Mouse (Mus musculus): Measurements from ENCODE around the gene Hcn4. TPM values are rescaled to one million over a fixed set of nuclear protein-coding genes. Genes with fewer than 3 reads are reported as not detected.

Gene Hcn4
- polyA plus RNA-seq, 1 experiment from 2014 or later: 1.4 TPM

GRCm38 (mm10) chr9:58832939-58833338 is 9.7 kb downstream of the Hcn4 start:
- no peak for DNase-seq (ENCODE audit: low spot score)
- no peak for ATAC-seq (ENCODE audit: insufficient read depth, low FRiP score, low TSS enrichment)
- WGBS: 45% methylated on average over 3 of the region's 3 CpGs
- H3K27me3 ChIP-seq (ENCODE audit: control insufficient read depth, insufficient read depth, low read length): no peaks in the 10 kb centered on the region
- H3K27ac ChIP-seq (ENCODE audit: low read depth, low read length): no peak overlapping the region
- H3K4me2 ChIP-seq (ENCODE audit: low read depth): no peak overlapping the region
- H3K9ac ChIP-seq (ENCODE audit: low read length): no peak overlapping the region
- no peaks in the 10 kb centered on the region for H3K4me1 ChIP-seq (ENCODE audit: control insufficient read depth, insufficient read depth, low read length)
- H3K36me3 ChIP-seq (ENCODE audit: control insufficient read depth, insufficient read depth, low read length): no peaks in the 10 kb centered on the region
- H3K4me3 ChIP-seq (ENCODE audit: low read depth, low read length): no peak overlapping the region
- no peaks in the 10 kb centered on the region for H3K9me3 ChIP-seq (ENCODE audit: control insufficient read depth, low read length)

GRCm38 (mm10) chr9:58837174-58837573 is 14.0 kb downstream of the Hcn4 start:
- Histone ChIP-seq H3K4me3 (ENCODE audit: low read depth, low read length) (no peak overlapping the region), H3K27me3 (ENCODE audit: control insufficient read depth, insufficient read depth, low read length) (no peaks in the 10 kb centered on the region), H3K27ac (ENCODE audit: low read depth, low read length) (no peak overlapping the region), H3K36me3 (ENCODE audit: control insufficient read depth, insufficient read depth, low read length) (no peaks in the 10 kb centered on the region), H3K9ac (ENCODE audit: low read length) (no peak overlapping the region), H3K4me2 (ENCODE audit: low read depth) (no peak overlapping the region), H3K4me1 (ENCODE audit: control insufficient read depth, insufficient read depth, low read length) (no peaks in the 10 kb centered on the region), H3K9me3 (ENCODE audit: control insufficient read depth, low read length) (no peaks in the 10 kb centered on the region)
- WGBS: 79% methylated on average over 5 of the region's 5 CpGs
- ATAC-seq (ENCODE audit: insufficient read depth, low FRiP score, low TSS enrichment) (no peak), DNase-seq (ENCODE audit: low spot score) (no peak)

GRCm38 (mm10) chr9:58838504-58838903 is 15.3 kb downstream of the Hcn4 start:
- 89% methylated on average over 5 of the region's 5 CpGs for WGBS
- H3K9me3 ChIP-seq (ENCODE audit: control insufficient read depth, low read length): no peaks in the 10 kb centered on the region
- H3K9ac ChIP-seq (ENCODE audit: low read length): no peak overlapping the region
- H3K4me3 ChIP-seq (ENCODE audit: low read depth, low read length): no peak overlapping the region
- ATAC-seq (ENCODE audit: insufficient read depth, low FRiP score, low TSS enrichment) (no peak), DNase-seq (ENCODE audit: low spot score) (no peak)
- H3K4me1 ChIP-seq (ENCODE audit: control insufficient read depth, insufficient read depth, low read length): no peaks in the 10 kb centered on the region
- no peaks in the 10 kb centered on the region for H3K36me3 ChIP-seq (ENCODE audit: control insufficient read depth, insufficient read depth, low read length)
- no peak overlapping the region for H3K4me2 ChIP-seq (ENCODE audit: low read depth)
- H3K27ac ChIP-seq (ENCODE audit: low read depth, low read length): no peak overlapping the region
- no peaks in the 10 kb centered on the region for H3K27me3 ChIP-seq (ENCODE audit: control insufficient read depth, insufficient read depth, low read length)

GRCm38 (mm10) chr9:58841655-58842054 is 18.4 kb downstream of the Hcn4 start:
- Histone ChIP-seq H3K27me3 (ENCODE audit: control insufficient read depth, insufficient read depth, low read length) (no peaks in the 10 kb centered on the region), H3K36me3 (ENCODE audit: control insufficient read depth, insufficient read depth, low read length) (no peaks in the 10 kb centered on the region), H3K4me2 (ENCODE audit: low read depth) (no peak overlapping the region), H3K9me3 (ENCODE audit: control insufficient read depth, low read length) (no peaks in the 10 kb centered on the region), H3K4me3 (ENCODE audit: low read depth, low read length) (no peak overlapping the region), H3K9ac (ENCODE audit: low read length) (no peak overlapping the region), H3K27ac (ENCODE audit: low read depth, low read length) (no peak overlapping the region), H3K4me1 (ENCODE audit: control insufficient read depth, insufficient read depth, low read length) (no peaks in the 10 kb centered on the region)
- WGBS: 22% methylated on average over 6 of the region's 6 CpGs
- ATAC-seq (ENCODE audit: insufficient read depth, low FRiP score, low TSS enrichment) (no peak), DNase-seq (ENCODE audit: low spot score) (peak; percentile 59)

GRCm38 (mm10) chr9:58844597-58844996 is 21.4 kb downstream of the Hcn4 start:
- Histone ChIP-seq H3K27me3 (ENCODE audit: control insufficient read depth, insufficient read depth, low read length) (0 out of 2 replicates have a peak, but pooled peaks cover 2% of the 10 kb centered on the region), H3K4me3 (ENCODE audit: low read depth, low read length) (no peak overlapping the region), H3K9me3 (ENCODE audit: control insufficient read depth, low read length) (no peaks in the 10 kb centered on the region), H3K4me1 (ENCODE audit: control insufficient read depth, insufficient read depth, low read length) (0 out of 2 replicates have a peak, but pooled peaks cover 1% of the 10 kb centered on the region), H3K9ac (ENCODE audit: low read length) (no peak overlapping the region), H3K4me2 (ENCODE audit: low read depth) (no peak overlapping the region), H3K36me3 (ENCODE audit: control insufficient read depth, insufficient read depth, low read length) (no peaks in the 10 kb centered on the region), H3K27ac (ENCODE audit: low read depth, low read length) (no peak overlapping the region)
- no peak for ATAC-seq (ENCODE audit: insufficient read depth, low FRiP score, low TSS enrichment)
- DNase-seq (ENCODE audit: low spot score): no peak
- WGBS: 89% methylated on average over 3 of the region's 3 CpGs

DNA sequence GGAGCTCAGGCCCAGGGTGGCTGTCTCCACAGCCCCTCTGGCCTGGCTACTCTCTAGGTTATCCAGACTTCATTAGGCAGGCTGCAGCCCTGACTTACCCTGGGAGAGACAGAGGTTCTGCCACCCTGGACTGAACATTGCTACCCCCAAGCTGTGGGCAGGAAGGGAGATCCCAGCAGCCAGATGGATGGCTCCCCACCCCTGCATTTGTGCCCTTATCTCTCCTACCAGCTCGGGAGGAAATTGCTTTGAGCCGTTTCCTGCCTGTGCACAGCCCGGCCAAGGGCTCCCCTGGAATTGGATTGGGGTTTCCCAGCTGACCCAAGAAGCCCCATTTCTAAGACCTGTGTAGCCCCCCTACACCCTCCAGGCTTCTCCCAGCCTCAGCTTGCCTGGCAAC is 23.8 kb downstream of the Hcn4 start:
- 62% methylated on average over 3 of the region's 3 CpGs for WGBS
- H3K9me3 ChIP-seq (ENCODE audit: control insufficient read depth, low read length): no peaks in the 10 kb centered on the region
- peaks cover 10% of the 10 kb centered on the region; the same call in 1 of the 2 replicates for H3K4me1 ChIP-seq (ENCODE audit: control insufficient read depth, insufficient read depth, low read length)
- no peak overlapping the region for H3K27ac ChIP-seq (ENCODE audit: low read depth, low read length)
- DNase-seq (ENCODE audit: low spot score) (no peak), ATAC-seq (ENCODE audit: insufficient read depth, low FRiP score, low TSS enrichment) (no peak)
- H3K4me3 ChIP-seq (ENCODE audit: low read depth, low read length): no peak overlapping the region
- H3K27me3 ChIP-seq (ENCODE audit: control insufficient read depth, insufficient read depth, low read length): 0 out of 2 replicates have a peak, but pooled peaks cover 2% of the 10 kb centered on the region
- no peak overlapping the region for H3K4me2 ChIP-seq (ENCODE audit: low read depth)
- H3K9ac ChIP-seq (ENCODE audit: low read length): no peak overlapping the region
- H3K36me3 ChIP-seq (ENCODE audit: control insufficient read depth, insufficient read depth, low read length): no peaks in the 10 kb centered on the region

- no peak overlapping the region for H3K4me2 ChIP-seq (ENCODE audit: low read depth)
- peaks cover 10% of the 10 kb centered on the region; the same call in 1 of the 2 replicates for H3K4me1 ChIP-seq (ENCODE audit: control insufficient read depth, insufficient read depth, low read length)
- H3K36me3 ChIP-seq (ENCODE audit: control insufficient read depth, insufficient read depth, low read length): no peaks in the 10 kb centered on the region
- H3K4me3 ChIP-seq (ENCODE audit: low read depth, low read length): no peak overlapping the region
- WGBS: 76% methylated on average over 7 of the region's 7 CpGs
- no peaks in the 10 kb centered on the region for H3K9me3 ChIP-seq (ENCODE audit: control insufficient read depth, low read length)
- DNase-seq (ENCODE audit: low spot score) (no peak), ATAC-seq (ENCODE audit: insufficient read depth, low FRiP score, low TSS enrichment) (no peak)
- 0 out of 2 replicates have a peak, but pooled peaks cover 2% of the 10 kb centered on the region for H3K27me3 ChIP-seq (ENCODE audit: control insufficient read depth, insufficient read depth, low read length)
- no peak overlapping the region for H3K27ac ChIP-seq (ENCODE audit: low read depth, low read length)
- H3K9ac ChIP-seq (ENCODE audit: low read length): no peak overlapping the region
Observed at GRCm38 (mm10) chr9:58847676-58848075, 24.5 kb downstream of the Hcn4 start.

- 32% methylated on average over 13 of the region's 13 CpGs for WGBS
- Histone ChIP-seq H3K9me3 (ENCODE audit: control insufficient read depth, low read length) (no peaks in the 10 kb centered on the region), H3K4me1 (ENCODE audit: control insufficient read depth, insufficient read depth, low read length) (peaks cover 10% of the 10 kb centered on the region; the same call in 1 of the 2 replicates), H3K27ac (ENCODE audit: low read depth, low read length) (peak overlapping the region; percentile 17; the same call in 1 of the 2 replicates), H3K4me2 (ENCODE audit: low read depth) (no peak overlapping the region), H3K36me3 (ENCODE audit: control insufficient read depth, insufficient read depth, low read length) (no peaks in the 10 kb centered on the region), H3K9ac (ENCODE audit: low read length) (no peak overlapping the region), H3K27me3 (ENCODE audit: control insufficient read depth, insufficient read depth, low read length) (0 out of 2 replicates have a peak, but pooled peaks cover 2% of the 10 kb centered on the region), H3K4me3 (ENCODE audit: low read depth, low read length) (no peak overlapping the region)
- DNase-seq (ENCODE audit: low spot score) (peak; percentile 59), ATAC-seq (ENCODE audit: insufficient read depth, low FRiP score, low TSS enrichment) (peak; percentile 62; the same call in 1 of the 2 replicates)
Observed at GRCm38 (mm10) chr9:58849576-58850315, 26.5 kb downstream of the Hcn4 start.

GRCm38 (mm10) chr9:58854931-58855330 is 31.7 kb downstream of the Hcn4 start:
- Histone ChIP-seq H3K4me1 (ENCODE audit: control insufficient read depth, insufficient read depth, low read length) (peaks cover 13% of the 10 kb centered on the region; the same call in 1 of the 2 replicates), H3K9me3 (ENCODE audit: control insufficient read depth, low read length) (no peaks in the 10 kb centered on the region), H3K27me3 (ENCODE audit: control insufficient read depth, insufficient read depth, low read length) (no peaks in the 10 kb centered on the region), H3K4me3 (ENCODE audit: low read depth, low read length) (no peak overlapping the region), H3K4me2 (ENCODE audit: low read depth) (no peak overlapping the region), H3K9ac (ENCODE audit: low read length) (no peak overlapping the region), H3K36me3 (ENCODE audit: control insufficient read depth, insufficient read depth, low read length) (no peaks in the 10 kb centered on the region), H3K27ac (ENCODE audit: low read depth, low read length) (no peak overlapping the region)
- DNase-seq (ENCODE audit: low spot score) (no peak), ATAC-seq (ENCODE audit: insufficient read depth, low FRiP score, low TSS enrichment) (no peak)
- 40% methylated on average over 3 of the region's 3 CpGs for WGBS

Data from neural tube, embryonic 11.5 days (tissue).